Mouse (Mus musculus) ES-E14 (cell line): ENCODE data around the gene Ccdc130.

Experiments used
- CHD2 ChIP-seq: IDR thresholded peaks from 2 replicates; pipeline ENCODE4 v1.6.1; 2014; ENCODE audit warnings: mild to moderate bottlenecking, low read depth, low read length, inconsistent platforms
- HCFC1 ChIP-seq: IDR thresholded peaks from 2 replicates; pipeline ENCODE4 v1.6.1; 2012; ENCODE audit warnings: low read length, inconsistent platforms, borderline replicate concordance; ENCODE audit not compliant: insufficient read depth
- MAFK ChIP-seq: IDR thresholded peaks from 2 replicates; pipeline ENCODE4 v1.6.1; 2014; ENCODE audit warnings: mild to moderate bottlenecking, low read depth, low read length, inconsistent platforms; ENCODE audit not compliant: insufficient read depth
- ZC3H11A ChIP-seq: IDR thresholded peaks from 2 replicates; pipeline ENCODE4 v1.6.1; 2012; ENCODE audit warnings: low read depth, mild to moderate bottlenecking, inconsistent platforms, low read length, borderline replicate concordance
- ZNF384 ChIP-seq: IDR thresholded peaks from 2 replicates; pipeline ENCODE4 v1.6.1; 2012; ENCODE audit warnings: low read depth, low read length, inconsistent platforms

- TF ChIP-seq HCFC1 (no peak), ZC3H11A (no peak), MAFK (no peak), ZNF384 (no peak), CHD2 (no peak)
Observed at GRCm38 (mm10) chr8:84303951-84304350, 33.8 kb upstream of the Ccdc130 start.
